Mouse (Mus musculus) MEL (cell line): ENCODE results near the gene Pitx1.

Source experiments
- CTCF ChIP-seq, 3 experiments: IDR thresholded peaks in 2 of 3; conservative IDR thresholded peaks in 1 of 3; 2 replicates each; pipeline ENCODE4 v1.5.1; 2011 to 2012; ENCODE audit warnings: low read length in 3 of 3, low read depth in 2 of 3, mild to moderate bottlenecking in 2 of 3, improper control_type of control experiment in 1 of 3, inconsistent platforms in 1 of 3, mixed read lengths in 1 of 3, moderate library complexity in 1 of 3; ENCODE audit not compliant: control insufficient read depth in 1 of 3, insufficient read depth in 1 of 3, poor library complexity in 1 of 3, severe bottlenecking in 1 of 3
- ELF1 ChIP-seq: IDR thresholded peaks from 2 replicates; pipeline ENCODE4 v1.6.1; 2014; ENCODE audit warnings: low read depth, mild to moderate bottlenecking, inconsistent platforms, low read length, improper control_type of control experiment, moderate library complexity
- EP300 ChIP-seq, 2 experiments: IDR thresholded peaks; 2 replicates each; pipeline ENCODE4 v1.6.1; 2011; ENCODE audit warnings: improper control_type of control experiment in 2 of 2, low read length in 2 of 2, low read depth in 1 of 2, mild to moderate bottlenecking in 1 of 2
- JUND ChIP-seq: IDR thresholded peaks from 2 replicates; pipeline ENCODE4 v1.6.1; 2011; ENCODE audit warnings: low read depth, mild to moderate bottlenecking, improper control_type of control experiment, low read length
- MAFK ChIP-seq: IDR thresholded peaks from 2 replicates; pipeline ENCODE4 v1.6.1; 2011; ENCODE audit warnings: low read depth, mild to moderate bottlenecking, low read length, improper control_type of control experiment, borderline replicate concordance
- MEF2A ChIP-seq: IDR thresholded peaks from 2 replicates; pipeline ENCODE4 v1.6.1; 2014; ENCODE audit warnings: low read depth, mild to moderate bottlenecking, inconsistent platforms, low read length, improper control_type of control experiment; ENCODE audit not compliant: poor library complexity, insufficient replicate concordance, severe bottlenecking; ENCODE audit errors: extremely low read depth
- POLR2A ChIP-seq, 2 experiments: IDR thresholded peaks; 2 replicates each; pipeline ENCODE4 v1.6.1; 2011 to 2012; ENCODE audit warnings: low read length in 2 of 2, mild to moderate bottlenecking in 2 of 2, control low read depth in 1 of 2, improper control_type of control experiment in 1 of 2, low read depth in 1 of 2, moderate library complexity in 1 of 2; ENCODE audit not compliant: control insufficient read depth in 1 of 2, insufficient read depth in 1 of 2, poor library complexity in 1 of 2
- RCOR1 ChIP-seq: IDR thresholded peaks from 2 replicates; pipeline ENCODE4 v1.6.1; 2012; ENCODE audit warnings: low read depth, mild to moderate bottlenecking, inconsistent platforms, low read length, improper control_type of control experiment
- TBP ChIP-seq: IDR thresholded peaks from 2 replicates; pipeline ENCODE4 v1.8.0; 2011; ENCODE audit warnings: low read depth, low read length, improper control_type of control experiment
- TCF12 ChIP-seq: IDR thresholded peaks from 2 replicates; pipeline ENCODE4 v1.6.1; 2014; ENCODE audit warnings: low read depth, mild to moderate bottlenecking, inconsistent platforms, low read length, improper control_type of control experiment, moderate library complexity
- ZC3H11A ChIP-seq: IDR thresholded peaks from 2 replicates; pipeline ENCODE4 v1.6.1; 2012; ENCODE audit warnings: low read depth, mild to moderate bottlenecking, inconsistent platforms, low read length, improper control_type of control experiment
- ZNF384 ChIP-seq: IDR thresholded peaks from 2 replicates; pipeline ENCODE4 v1.6.1; 2012; ENCODE audit warnings: low read depth, mild to moderate bottlenecking, inconsistent platforms, low read length, improper control_type of control experiment

- TF ChIP-seq TCF12 (no peak), EP300 (IDR thresholded peaks at IDR 0.05; ENCODE audit: low read depth in 1 of 2, low read length in 2 of 2) (no peak), RCOR1 (no peak), POLR2A (IDR thresholded peaks at IDR 0.05; ENCODE audit: control insufficient read depth in 1 of 2, insufficient read depth in 1 of 2, low read depth in 1 of 2, low read length in 2 of 2, poor library complexity in 1 of 2) (no peak), ELF1 (no peak), CTCF (IDR thresholded peaks at IDR 0.05 in 2 of 3, conservative IDR thresholded peaks at IDR 0.05 in 1 of 3; ENCODE audit: control insufficient read depth in 1 of 3, insufficient read depth in 1 of 3, low read depth in 2 of 3, low read length in 3 of 3, poor library complexity in 1 of 3, severe bottlenecking in 1 of 3) (no peak), JUND (no peak), MAFK (no peak), ZNF384 (no peak), ZC3H11A (no peak), TBP (no peak), MEF2A (no peak)
Observed at GRCm38 (mm10) chr13:55824151-55824945, 11.6 kb downstream of the Pitx1 start.
